Mouse (Mus musculus) lung, postnatal 0 days (tissue): ENCODE data around the gene Plekhm2.

Experiments
- CTCF ChIP-seq: IDR thresholded peaks from 2 replicates; pipeline ENCODE4 v1.5.1; 2016; ENCODE audit warnings: antibody characterized with exemption, mild to moderate bottlenecking
- EP300 ChIP-seq: IDR thresholded peaks from 2 replicates; pipeline ENCODE4 v1.6.1; 2016; ENCODE audit warnings: antibody characterized with exemption, mild to moderate bottlenecking, control low read depth

GRCm38 (mm10) chr4:141619299-141619883 lies 45.3 kb downstream of the Plekhm2 start:
- TF ChIP-seq CTCF, result no peak
- TF ChIP-seq EP300, result no peak
